Mouse (Mus musculus) hindbrain, embryonic 16.5 days (tissue): Measurements from ENCODE around the gene Arhgef3. TPM values are rescaled to one million over a fixed set of nuclear protein-coding genes. Genes with fewer than 3 reads are reported as not detected.

Experiments used
- ATAC-seq: fragments of 200-750 bp; cut with Nextera tagmentation; 2 replicates; pipeline ENCODE4 v1.8.0; 2017; ENCODE audit warnings: moderate TSS enrichment, moderate library complexity
- H3K27ac ChIP-seq: fragments of 300-500 bp; sonication (generic); 2 replicates; pipeline ENCODE4 v1.5.1; 2014; ENCODE audit warnings: low read depth, mild to moderate bottlenecking, control low read depth, low read length, moderate library complexity
- H3K27me3 ChIP-seq: fragments of 300-500 bp; sonication (generic); replicated peaks from 2 replicates; pipeline ENCODE4 v1.6.1; 2014; ENCODE audit warnings: low read length; ENCODE audit not compliant: control insufficient read depth, insufficient read depth
- H3K36me3 ChIP-seq: fragments of 300-500 bp; sonication (generic); 2 replicates; pipeline ENCODE4 v1.6.1; 2014; ENCODE audit warnings: mild to moderate bottlenecking, low read length, moderate library complexity, mixed read lengths; ENCODE audit not compliant: control insufficient read depth, insufficient read depth
- H3K4me1 ChIP-seq: fragments of 300-500 bp; sonication (generic); 2 replicates; pipeline ENCODE4 v1.6.1; 2014; ENCODE audit warnings: low read depth, low read length; ENCODE audit not compliant: control insufficient read depth, insufficient read depth
- H3K4me2 ChIP-seq: fragments of 300-500 bp; sonication (generic); 2 replicates; pipeline ENCODE4 v1.6.1; 2014; ENCODE audit warnings: mild to moderate bottlenecking, low read length, control low read depth, moderate library complexity
- H3K4me3 ChIP-seq: fragments of 300-500 bp; sonication (generic); 2 replicates; pipeline ENCODE4 v1.5.1; 2014; ENCODE audit warnings: mild to moderate bottlenecking, low read length, control low read depth, moderate library complexity
- H3K9ac ChIP-seq: fragments of 300-500 bp; sonication (generic); 2 replicates; pipeline ENCODE4 v1.6.1; 2014; ENCODE audit warnings: low read depth, mild to moderate bottlenecking, control low read depth, low read length, moderate library complexity
- H3K9me3 ChIP-seq: fragments of 300-500 bp; sonication (generic); 2 replicates; pipeline ENCODE4 v1.6.1; 2014; ENCODE audit warnings: mild to moderate bottlenecking, low read length, moderate library complexity; ENCODE audit not compliant: control insufficient read depth
- WGBS: fragments of 180-500 bp; shearing (Covaris S2); extraction: QIAGEN DNeasy Blood & Tissue Kit; methylation state at CpG from one replicate; pipeline ENCODE4 v1.1.7; 2014; 5-methylcytosine and 5-hydroxymethylcytosine counted together
- polyA plus RNA-seq: library from polyadenylated mRNA; unstranded; fragments of >200 nt; fragmentation: Nextera tagmentation; extraction: Ambion mirVana; gene quantifications from 2 replicates; pipeline ENCODE4 v1.2.1, GENCODE M21; 2015

Arhgef3 gene
- polyA plus RNA-seq, 1 experiment from 2014 or later = 18.4 TPM

DNA sequence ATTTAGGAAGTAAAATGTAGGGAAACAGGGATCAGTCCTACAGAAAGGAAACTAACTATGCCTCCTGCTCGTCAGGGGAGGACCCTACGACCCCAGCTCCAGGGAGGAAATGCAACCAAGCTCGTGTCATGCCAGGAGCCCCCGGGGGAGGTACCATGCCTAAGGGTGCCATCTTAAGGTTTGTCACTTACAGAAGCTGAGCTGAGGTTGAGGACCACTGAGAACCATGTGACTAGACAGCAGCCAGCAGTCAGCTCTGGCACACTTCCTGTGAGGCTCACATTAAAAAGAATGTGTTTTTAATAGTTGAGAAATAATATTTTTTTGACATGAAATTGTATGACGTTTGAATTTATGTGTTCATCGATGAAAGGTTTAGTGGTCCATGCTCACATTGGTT lies 242.4 kb downstream of the Arhgef3 start:
- no peak for ATAC-seq
- 75% methylated on average over 6 of the region's 6 CpGs for WGBS
- Histone ChIP-seq H3K4me2 (no peak overlapping the region), H3K27ac (no peak overlapping the region), H3K4me3 (no peak overlapping the region), H3K9ac (no peak overlapping the region), H3K36me3 (no peaks in the 10 kb centered on the region), H3K4me1 (peaks cover 6% of the 10 kb centered on the region; the same call in 1 of the 2 replicates), H3K9me3 (no peaks in the 10 kb centered on the region), H3K27me3 (no peaks in the 10 kb centered on the region)

- Histone ChIP-seq H3K36me3 (no peaks in the 10 kb centered on the region), H3K9me3 (no peaks in the 10 kb centered on the region), H3K4me1 (peaks cover 6% of the 10 kb centered on the region; the same call in 1 of the 2 replicates), H3K4me3 (no peak overlapping the region), H3K27me3 (no peaks in the 10 kb centered on the region), H3K9ac (no peak overlapping the region), H3K27ac (no peak overlapping the region), H3K4me2 (no peak overlapping the region)
- ATAC-seq = 0 out of 2 replicates have a peak, but pooled peaks have one; percentile 20
- WGBS = 44% methylated on average over 6 of the region's 6 CpGs
These were observed 243.5 kb downstream of the Arhgef3 start for GRCm38 (mm10) chr14:27358202-27358601.

- H3K9ac ChIP-seq = peak overlapping the region; percentile 27; the same call in 1 of the 2 replicates
- H3K4me2 ChIP-seq = no peak overlapping the region; the same call in 1 of the 2 replicates
- H3K4me3 ChIP-seq = no peak overlapping the region
- peaks cover 6% of the 10 kb centered on the region; the same call in 1 of the 2 replicates for H3K4me1 ChIP-seq
- H3K27ac ChIP-seq = 0 out of 2 replicates have a peak overlapping the region, but pooled peaks have one; percentile 20
- no peaks in the 10 kb centered on the region for H3K27me3 ChIP-seq
- WGBS = 59% methylated on average over 7 of the region's 7 CpGs
- H3K9me3 ChIP-seq = no peaks in the 10 kb centered on the region
- H3K36me3 ChIP-seq = no peaks in the 10 kb centered on the region
- peak; percentile 30; the same call in 1 of the 2 replicates for ATAC-seq
These were observed 246.2 kb downstream of the Arhgef3 start for GRCm38 (mm10) chr14:27360849-27361248.

DNA sequence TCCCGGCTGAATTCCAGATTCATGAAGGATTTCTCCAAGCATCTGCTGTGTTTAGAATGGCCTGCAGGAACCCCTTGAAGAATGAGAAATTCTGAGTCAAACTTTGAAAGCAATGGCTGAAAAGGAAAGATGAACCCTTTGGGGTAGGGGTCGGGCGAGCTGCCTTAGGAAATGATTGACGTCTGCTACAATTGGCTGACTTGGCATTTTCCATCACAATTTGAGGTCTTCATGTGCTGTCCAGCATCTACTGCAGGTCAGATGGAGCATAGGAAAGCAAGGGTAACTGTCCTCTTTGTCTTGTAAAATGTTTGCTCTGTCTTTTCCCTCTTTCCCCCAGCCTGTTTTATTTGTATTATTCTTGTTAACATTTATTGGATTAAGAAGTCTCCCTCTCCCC lies 246.8 kb downstream of the Arhgef3 start:
- Histone ChIP-seq H3K36me3 (no peaks in the 10 kb centered on the region), H3K4me2 (peak overlapping the region; percentile 10; the same call in 1 of the 2 replicates), H3K9me3 (no peaks in the 10 kb centered on the region), H3K4me1 (peaks cover 6% of the 10 kb centered on the region; the same call in 1 of the 2 replicates), H3K27me3 (no peaks in the 10 kb centered on the region), H3K27ac (no peak overlapping the region), H3K4me3 (no peak overlapping the region), H3K9ac (no peak overlapping the region)
- 62% methylated on average over 4 of the region's 4 CpGs for WGBS
- ATAC-seq = no peak

GRCm38 (mm10) chr14:27364668-27365257 lies 250.1 kb downstream of the Arhgef3 start:
- H3K4me2 ChIP-seq = no peak overlapping the region
- H3K9me3 ChIP-seq = no peaks in the 10 kb centered on the region
- WGBS = 76% methylated on average over 5 of the region's 5 CpGs
- H3K9ac ChIP-seq = no peak overlapping the region
- no peak for ATAC-seq
- H3K4me1 ChIP-seq = peaks cover 6% of the 10 kb centered on the region; the same call in 1 of the 2 replicates
- H3K36me3 ChIP-seq = no peaks in the 10 kb centered on the region
- no peaks in the 10 kb centered on the region for H3K27me3 ChIP-seq
- H3K4me3 ChIP-seq = no peak overlapping the region
- H3K27ac ChIP-seq = no peak overlapping the region

DNA sequence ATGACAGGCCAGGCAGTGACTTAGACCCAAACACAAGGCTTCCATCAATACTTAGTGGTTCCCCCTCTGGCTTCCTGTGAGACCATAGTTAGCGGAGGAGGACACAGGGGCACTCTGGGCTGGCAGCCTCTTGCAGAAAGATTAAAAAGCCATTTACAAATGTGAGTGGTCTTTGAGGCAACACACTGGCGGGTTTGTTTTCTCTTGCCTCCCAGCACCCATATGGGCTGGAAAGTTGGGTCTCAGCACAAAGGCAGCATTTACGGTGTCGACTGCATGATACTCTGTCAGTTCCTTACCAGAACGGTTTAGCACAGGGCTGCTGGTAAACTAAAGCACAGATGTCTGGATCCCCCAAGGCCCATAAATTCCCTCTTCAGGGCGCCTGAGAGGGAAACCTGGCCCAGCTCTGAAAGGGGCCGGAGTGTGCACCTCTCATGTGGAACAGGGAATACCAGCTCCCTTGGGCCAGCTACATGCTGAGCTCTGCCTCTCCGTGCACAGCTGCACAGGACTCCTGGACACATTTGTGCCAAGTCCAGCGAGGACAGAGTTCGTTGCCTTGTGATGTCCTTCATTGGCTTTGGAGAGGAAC lies 252.5 kb downstream of the Arhgef3 start:
- peak; percentile 70 for ATAC-seq
- 55% methylated on average over 10 of the region's 10 CpGs for WGBS

GRCm38 (mm10) chr14:27368619-27369018 lies 253.9 kb downstream of the Arhgef3 start:
- Histone ChIP-seq H3K4me2 (no peak overlapping the region), H3K27ac (no peak overlapping the region), H3K27me3 (no peaks in the 10 kb centered on the region), H3K4me1 (no peaks in the 10 kb centered on the region), H3K4me3 (no peak overlapping the region), H3K9me3 (no peaks in the 10 kb centered on the region), H3K9ac (no peak overlapping the region), H3K36me3 (no peaks in the 10 kb centered on the region)
- no peak for ATAC-seq
- WGBS = 33% methylated on average over 4 of the region's 4 CpGs

More for the DNA sequence above, 252.5 kb downstream of the Arhgef3 start:
- no peaks in the 10 kb centered on the region for H3K36me3 ChIP-seq
- peak overlapping the region; percentile 6; the same call in 1 of the 2 replicates for H3K27ac ChIP-seq
- no peaks in the 10 kb centered on the region for H3K27me3 ChIP-seq
- H3K4me2 ChIP-seq = no peak overlapping the region
- no peak overlapping the region for H3K9ac ChIP-seq
- no peaks in the 10 kb centered on the region for H3K9me3 ChIP-seq
- no peak overlapping the region for H3K4me3 ChIP-seq
- H3K4me1 ChIP-seq = no peaks in the 10 kb centered on the region

- Histone ChIP-seq H3K27ac (no peak overlapping the region), H3K9me3 (no peaks in the 10 kb centered on the region), H3K9ac (no peak overlapping the region), H3K4me1 (no peaks in the 10 kb centered on the region), H3K4me3 (no peak overlapping the region), H3K36me3 (no peaks in the 10 kb centered on the region), H3K4me2 (no peak overlapping the region), H3K27me3 (no peaks in the 10 kb centered on the region)
- 89% methylated on average over 4 of the region's 4 CpGs for WGBS
- ATAC-seq = no peak
These were observed 254.8 kb downstream of the Arhgef3 start for GRCm38 (mm10) chr14:27369503-27369902.

DNA sequence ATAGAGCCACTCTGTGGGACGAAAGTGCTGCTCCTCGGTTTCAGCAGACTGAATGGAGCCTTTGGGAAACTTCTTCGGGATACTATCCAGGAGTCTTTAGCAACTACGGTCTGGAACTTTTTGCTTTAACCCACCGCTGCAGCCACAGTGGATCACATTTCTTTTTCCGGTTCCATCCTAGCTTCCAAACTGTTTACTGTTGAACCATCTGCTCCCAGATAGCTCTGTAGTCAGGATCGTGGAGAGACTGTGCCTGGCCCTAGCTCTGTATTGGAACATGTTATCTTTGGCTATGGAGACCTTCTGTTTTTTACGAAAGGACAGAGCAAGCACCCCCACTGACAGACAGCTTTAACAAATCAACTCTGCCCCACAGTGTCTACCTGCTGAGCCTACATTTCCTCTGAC lies 257.0 kb downstream of the Arhgef3 start:
- WGBS = 80% methylated on average over 8 of the region's 8 CpGs
- no peak overlapping the region for H3K4me3 ChIP-seq
- no peak overlapping the region for H3K4me2 ChIP-seq
- no peaks in the 10 kb centered on the region for H3K27me3 ChIP-seq
- no peak overlapping the region for H3K27ac ChIP-seq
- ATAC-seq = no peak
- H3K4me1 ChIP-seq = no peaks in the 10 kb centered on the region
- no peak overlapping the region for H3K9ac ChIP-seq
- H3K36me3 ChIP-seq = no peaks in the 10 kb centered on the region
- no peaks in the 10 kb centered on the region for H3K9me3 ChIP-seq
